Mouse (Mus musculus): ENCODE data around the gene Sema7a. TPM values are rescaled to one million over a fixed set of nuclear protein-coding genes. Genes with fewer than 3 reads are reported as not detected.

Sema7a gene
- polyA plus RNA-seq, 1 experiment from 2014 or later: 0.04 TPM

- Histone ChIP-seq H3K27ac (ENCODE audit: low read length) (no peak overlapping the region), H3K27me3 (ENCODE audit: control insufficient read depth, insufficient read depth, low read depth, low read length) (no peaks in the 10 kb centered on the region), H3K36me3 (ENCODE audit: control insufficient read depth, insufficient read depth) (no peaks in the 10 kb centered on the region), H3K4me1 (ENCODE audit: control insufficient read depth, low read depth, low read length) (no peaks in the 10 kb centered on the region), H3K9me3 (replicated peaks; ENCODE audit: control insufficient read depth, low read length) (no peaks in the 10 kb centered on the region), H3K9ac (ENCODE audit: low read depth, low read length) (no peak overlapping the region), H3K4me3 (ENCODE audit: low read depth, low read length) (no peak overlapping the region), H3K4me2 (ENCODE audit: low read depth, low read length) (no peak overlapping the region)
- WGBS (ENCODE audit: insufficient replicate concordance): 55% methylated on average over 12 of the region's 12 CpGs
- no peak for ATAC-seq (ENCODE audit: low read depth)
Measured at GRCm38 (mm10) chr9:58008336-58009014, 68.6 kb downstream of the Sema7a start.

DNA sequence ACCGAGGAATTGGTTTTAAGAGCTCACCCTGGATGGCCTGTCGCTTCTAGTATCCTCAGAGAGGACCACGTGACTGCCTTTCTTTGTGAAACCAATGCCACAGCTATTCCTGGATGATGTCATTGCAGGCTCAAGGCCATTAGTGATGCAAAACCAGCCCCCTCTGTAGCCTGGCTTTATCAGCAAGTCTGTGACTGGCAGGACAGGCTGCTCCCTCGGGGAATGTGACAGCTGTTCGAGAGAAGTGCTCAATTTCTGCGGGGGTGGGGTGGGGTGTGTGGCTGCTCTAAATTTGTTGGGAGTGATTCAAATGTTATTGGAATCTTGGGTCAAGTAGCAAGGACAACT is 69.1 kb downstream of the Sema7a start:
- ATAC-seq (ENCODE audit: low read depth): no peak
- Histone ChIP-seq H3K36me3 (ENCODE audit: control insufficient read depth, insufficient read depth) (no peaks in the 10 kb centered on the region), H3K4me2 (ENCODE audit: low read depth, low read length) (no peak overlapping the region), H3K4me1 (ENCODE audit: control insufficient read depth, low read depth, low read length) (no peaks in the 10 kb centered on the region), H3K9ac (ENCODE audit: low read depth, low read length) (no peak overlapping the region), H3K9me3 (replicated peaks; ENCODE audit: control insufficient read depth, low read length) (no peaks in the 10 kb centered on the region), H3K4me3 (ENCODE audit: low read depth, low read length) (no peak overlapping the region), H3K27ac (ENCODE audit: low read length) (no peak overlapping the region), H3K27me3 (ENCODE audit: control insufficient read depth, insufficient read depth, low read depth, low read length) (no peaks in the 10 kb centered on the region)
- 16% methylated on average over 6 of the region's 6 CpGs for WGBS (ENCODE audit: insufficient replicate concordance)

DNA sequence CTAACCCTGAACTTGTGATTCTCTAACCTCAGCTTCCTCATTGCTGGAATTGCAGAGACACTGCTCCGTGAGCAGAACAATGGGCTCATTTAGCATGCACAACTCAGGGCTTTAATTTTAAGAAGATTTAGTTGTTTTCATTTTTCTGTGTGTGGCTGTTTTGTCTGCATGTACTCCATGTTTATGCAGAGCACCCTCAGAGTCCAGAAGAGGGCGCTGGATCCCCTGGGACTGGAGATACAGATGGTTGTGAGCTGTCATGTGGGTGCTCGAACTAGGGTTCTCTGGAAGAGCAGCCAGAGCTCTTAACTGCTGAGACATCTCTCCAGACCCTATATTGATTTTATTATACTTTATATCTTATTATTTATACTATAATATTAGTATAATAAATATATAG is 69.7 kb downstream of the Sema7a start:
- H3K9me3 ChIP-seq (replicated peaks; ENCODE audit: control insufficient read depth, low read length): no peaks in the 10 kb centered on the region
- no peaks in the 10 kb centered on the region for H3K27me3 ChIP-seq (ENCODE audit: control insufficient read depth, insufficient read depth, low read depth, low read length)
- ATAC-seq (ENCODE audit: low read depth): no peak
- no peak overlapping the region for H3K9ac ChIP-seq (ENCODE audit: low read depth, low read length)
- no peaks in the 10 kb centered on the region for H3K36me3 ChIP-seq (ENCODE audit: control insufficient read depth, insufficient read depth)
- no peak overlapping the region for H3K4me2 ChIP-seq (ENCODE audit: low read depth, low read length)
- 46% methylated on average over 3 of the region's 3 CpGs for WGBS (ENCODE audit: insufficient replicate concordance)
- no peak overlapping the region for H3K27ac ChIP-seq (ENCODE audit: low read length)
- no peaks in the 10 kb centered on the region for H3K4me1 ChIP-seq (ENCODE audit: control insufficient read depth, low read depth, low read length)
- no peak overlapping the region for H3K4me3 ChIP-seq (ENCODE audit: low read depth, low read length)

DNA sequence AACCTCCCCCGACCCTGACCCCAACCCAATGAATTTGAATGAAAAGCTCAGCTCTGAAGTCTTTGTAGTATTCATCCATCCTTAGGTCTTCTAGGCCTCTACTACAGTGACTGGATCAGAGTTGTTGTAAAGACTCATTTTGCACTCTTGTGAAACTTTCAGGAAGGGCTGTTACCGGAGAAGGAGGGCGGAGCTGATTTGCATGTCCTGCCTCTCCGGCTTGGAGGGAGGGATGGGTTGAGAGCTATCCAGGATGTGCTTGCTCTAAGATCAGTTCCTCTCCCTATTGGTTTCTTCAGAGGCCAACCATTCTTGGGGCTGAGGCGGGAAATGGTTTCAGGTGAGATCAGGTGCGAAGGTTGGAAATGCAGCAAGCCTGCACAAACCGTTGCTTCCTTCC is 71.1 kb downstream of the Sema7a start:
- Histone ChIP-seq H3K4me3 (ENCODE audit: low read depth, low read length) (no peak overlapping the region), H3K4me2 (ENCODE audit: low read depth, low read length) (no peak overlapping the region), H3K27ac (ENCODE audit: low read length) (no peak overlapping the region), H3K36me3 (ENCODE audit: control insufficient read depth, insufficient read depth) (no peaks in the 10 kb centered on the region), H3K9me3 (replicated peaks; ENCODE audit: control insufficient read depth, low read length) (no peaks in the 10 kb centered on the region), H3K27me3 (ENCODE audit: control insufficient read depth, insufficient read depth, low read depth, low read length) (no peaks in the 10 kb centered on the region), H3K4me1 (ENCODE audit: control insufficient read depth, low read depth, low read length) (no peaks in the 10 kb centered on the region), H3K9ac (ENCODE audit: low read depth, low read length) (no peak overlapping the region)
- ATAC-seq (ENCODE audit: low read depth): no peak
- WGBS (ENCODE audit: insufficient replicate concordance): 33% methylated on average over 7 of the region's 7 CpGs

DNA sequence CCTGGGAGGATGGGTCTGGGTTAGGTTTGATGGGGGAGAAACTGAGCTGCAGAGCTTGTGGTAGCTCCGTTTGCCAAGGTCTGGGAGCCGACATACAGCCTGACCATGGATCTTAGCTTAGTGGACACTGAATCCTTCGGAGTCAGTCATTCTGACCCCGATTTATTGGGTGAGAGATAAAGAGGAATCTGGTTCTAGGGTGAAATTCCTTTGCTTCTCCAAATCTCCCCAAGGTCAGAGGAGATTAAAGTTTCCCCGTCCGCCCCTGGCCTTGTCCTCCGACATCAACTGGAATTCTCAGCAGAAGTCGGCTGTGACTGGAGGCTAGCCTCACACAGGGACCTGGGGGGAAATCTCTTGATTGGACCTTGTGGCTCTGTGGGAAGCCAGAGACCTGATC is 71.6 kb downstream of the Sema7a start:
- Histone ChIP-seq H3K27ac (ENCODE audit: low read length) (no peak overlapping the region), H3K27me3 (ENCODE audit: control insufficient read depth, insufficient read depth, low read depth, low read length) (no peaks in the 10 kb centered on the region), H3K4me2 (ENCODE audit: low read depth, low read length) (no peak overlapping the region), H3K9ac (ENCODE audit: low read depth, low read length) (no peak overlapping the region), H3K36me3 (ENCODE audit: control insufficient read depth, insufficient read depth) (no peaks in the 10 kb centered on the region), H3K4me3 (ENCODE audit: low read depth, low read length) (no peak overlapping the region), H3K9me3 (replicated peaks; ENCODE audit: control insufficient read depth, low read length) (no peaks in the 10 kb centered on the region), H3K4me1 (ENCODE audit: control insufficient read depth, low read depth, low read length) (no peaks in the 10 kb centered on the region)
- no peak for ATAC-seq (ENCODE audit: low read depth)
- WGBS (ENCODE audit: insufficient replicate concordance): 66% methylated on average over 8 of the region's 8 CpGs

Other genes starting within 250 kb of the Sema7a start
- 15.2 and 17.0 TPM in 2 replicates for gene Edc3, start 231.6 kb upstream of the Sema7a start, polyA plus RNA-seq (2015; fragmentation: Nextera tagmentation; extraction: Ambion mirVana)
- gene Clk3, start 174.3 kb upstream of the Sema7a start, polyA plus RNA-seq (2015; fragmentation: Nextera tagmentation; extraction: Ambion mirVana): 93.5 and 104 TPM in 2 replicates
- 8.8 and 11.0 TPM in 2 replicates for gene Arid3b, start 103.3 kb upstream of the Sema7a start, polyA plus RNA-seq (2015; fragmentation: Nextera tagmentation; extraction: Ambion mirVana)
- 50.4 and 50.5 TPM in 2 replicates for gene Ubl7, start 29.1 kb upstream of the Sema7a start, polyA plus RNA-seq (2015; fragmentation: Nextera tagmentation; extraction: Ambion mirVana)
- 1.5 and 2.9 TPM in 2 replicates for gene Cyp11a1, start 66.3 kb downstream of the Sema7a start, polyA plus RNA-seq (2015; fragmentation: Nextera tagmentation; extraction: Ambion mirVana)
- gene Stra6, start 123.7 kb downstream of the Sema7a start, polyA plus RNA-seq (2015; fragmentation: Nextera tagmentation; extraction: Ambion mirVana): not detected in 2 replicates
- not detected in 2 replicates for gene Ccdc33, start 178.7 kb downstream of the Sema7a start, polyA plus RNA-seq (2015; fragmentation: Nextera tagmentation; extraction: Ambion mirVana)